Mouse (Mus musculus) hindbrain, embryonic 16.5 days (tissue): ENCODE data around the gene Glcci1. TPM values are rescaled to one million over a fixed set of nuclear protein-coding genes. Genes with fewer than 3 reads are reported as not detected.
"Not testable (repeated sequence)": the region's sequence is repeated elsewhere in the genome, so short reads cannot be mapped to it uniquely, and the experiment has no call there.

Experiments
- ATAC-seq: fragments of 200-750 bp; cut with Nextera tagmentation; 2 replicates; pipeline ENCODE4 v1.8.0; 2017; ENCODE audit warnings: moderate TSS enrichment, moderate library complexity
- H3K27ac ChIP-seq: fragments of 300-500 bp; sonication (generic); 2 replicates; pipeline ENCODE4 v1.5.1; 2014; ENCODE audit warnings: low read depth, mild to moderate bottlenecking, control low read depth, low read length, moderate library complexity
- H3K27me3 ChIP-seq: fragments of 300-500 bp; sonication (generic); replicated peaks from 2 replicates; pipeline ENCODE4 v1.6.1; 2014; ENCODE audit warnings: low read length; ENCODE audit not compliant: control insufficient read depth, insufficient read depth
- H3K36me3 ChIP-seq: fragments of 300-500 bp; sonication (generic); 2 replicates; pipeline ENCODE4 v1.6.1; 2014; ENCODE audit warnings: mild to moderate bottlenecking, low read length, moderate library complexity, mixed read lengths; ENCODE audit not compliant: control insufficient read depth, insufficient read depth
- H3K4me1 ChIP-seq: fragments of 300-500 bp; sonication (generic); 2 replicates; pipeline ENCODE4 v1.6.1; 2014; ENCODE audit warnings: low read depth, low read length; ENCODE audit not compliant: control insufficient read depth, insufficient read depth
- H3K4me2 ChIP-seq: fragments of 300-500 bp; sonication (generic); 2 replicates; pipeline ENCODE4 v1.6.1; 2014; ENCODE audit warnings: mild to moderate bottlenecking, low read length, control low read depth, moderate library complexity
- H3K4me3 ChIP-seq: fragments of 300-500 bp; sonication (generic); 2 replicates; pipeline ENCODE4 v1.5.1; 2014; ENCODE audit warnings: mild to moderate bottlenecking, low read length, control low read depth, moderate library complexity
- H3K9ac ChIP-seq: fragments of 300-500 bp; sonication (generic); 2 replicates; pipeline ENCODE4 v1.6.1; 2014; ENCODE audit warnings: low read depth, mild to moderate bottlenecking, control low read depth, low read length, moderate library complexity
- H3K9me3 ChIP-seq: fragments of 300-500 bp; sonication (generic); 2 replicates; pipeline ENCODE4 v1.6.1; 2014; ENCODE audit warnings: mild to moderate bottlenecking, low read length, moderate library complexity; ENCODE audit not compliant: control insufficient read depth
- WGBS: fragments of 180-500 bp; shearing (Covaris S2); extraction: QIAGEN DNeasy Blood & Tissue Kit; methylation state at CpG from one replicate; pipeline ENCODE4 v1.1.7; 2014; 5-methylcytosine and 5-hydroxymethylcytosine counted together
- polyA plus RNA-seq: library from polyadenylated mRNA; unstranded; fragments of >200 nt; fragmentation: Nextera tagmentation; extraction: Ambion mirVana; gene quantifications from 2 replicates; pipeline ENCODE4 v1.2.1, GENCODE M21; 2015

Glcci1 gene
- polyA plus RNA-seq, 1 experiment from 2014 or later, result 3.9 TPM

- 96% methylated on average over 4 of the region's 4 CpGs for WGBS
- H3K36me3 ChIP-seq, result no peaks in the 10 kb centered on the region
- ATAC-seq, result no peak
Measured at GRCm38 (mm10) chr6:8521231-8521630, 11.8 kb downstream of the Glcci1 start.

DNA sequence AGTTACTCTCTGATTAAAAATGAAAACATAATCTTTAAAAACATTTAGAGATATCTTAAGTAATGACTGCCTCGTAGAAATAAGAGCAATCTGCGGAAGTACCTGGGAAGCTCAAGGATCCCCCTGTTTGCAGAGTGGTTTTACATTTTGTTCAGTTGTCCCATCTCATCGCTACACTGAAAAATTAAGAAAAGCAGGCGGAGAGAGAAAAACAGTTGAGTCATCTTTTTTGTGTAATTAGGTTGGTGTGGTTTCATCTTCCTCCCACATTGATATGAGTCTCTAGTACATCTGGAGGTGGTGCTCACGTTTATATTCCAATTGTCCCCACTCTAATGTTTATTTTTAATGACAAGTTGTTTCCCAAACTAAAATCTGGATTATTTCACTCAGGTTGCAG lies 15.3 kb downstream of the Glcci1 start:
- Histone ChIP-seq H3K9ac (no peak overlapping the region), H3K27me3 (no peaks in the 10 kb centered on the region), H3K9me3 (no peaks in the 10 kb centered on the region), H3K4me2 (no peak overlapping the region), H3K27ac (no peak overlapping the region), H3K4me3 (no peak overlapping the region), H3K4me1 (no peaks in the 10 kb centered on the region), H3K36me3 (no peaks in the 10 kb centered on the region)
- no peak for ATAC-seq
- WGBS, result 91% methylated on average over 5 of the region's 5 CpGs

More at GRCm38 (mm10) chr6:8521231-8521630, 11.8 kb downstream of the Glcci1 start:
- Histone ChIP-seq H3K9me3 (no peaks in the 10 kb centered on the region), H3K4me3 (no peak overlapping the region), H3K9ac (no peak overlapping the region), H3K27ac (no peak overlapping the region), H3K4me1 (no peaks in the 10 kb centered on the region), H3K27me3 (no peaks in the 10 kb centered on the region), H3K4me2 (no peak overlapping the region)

DNA sequence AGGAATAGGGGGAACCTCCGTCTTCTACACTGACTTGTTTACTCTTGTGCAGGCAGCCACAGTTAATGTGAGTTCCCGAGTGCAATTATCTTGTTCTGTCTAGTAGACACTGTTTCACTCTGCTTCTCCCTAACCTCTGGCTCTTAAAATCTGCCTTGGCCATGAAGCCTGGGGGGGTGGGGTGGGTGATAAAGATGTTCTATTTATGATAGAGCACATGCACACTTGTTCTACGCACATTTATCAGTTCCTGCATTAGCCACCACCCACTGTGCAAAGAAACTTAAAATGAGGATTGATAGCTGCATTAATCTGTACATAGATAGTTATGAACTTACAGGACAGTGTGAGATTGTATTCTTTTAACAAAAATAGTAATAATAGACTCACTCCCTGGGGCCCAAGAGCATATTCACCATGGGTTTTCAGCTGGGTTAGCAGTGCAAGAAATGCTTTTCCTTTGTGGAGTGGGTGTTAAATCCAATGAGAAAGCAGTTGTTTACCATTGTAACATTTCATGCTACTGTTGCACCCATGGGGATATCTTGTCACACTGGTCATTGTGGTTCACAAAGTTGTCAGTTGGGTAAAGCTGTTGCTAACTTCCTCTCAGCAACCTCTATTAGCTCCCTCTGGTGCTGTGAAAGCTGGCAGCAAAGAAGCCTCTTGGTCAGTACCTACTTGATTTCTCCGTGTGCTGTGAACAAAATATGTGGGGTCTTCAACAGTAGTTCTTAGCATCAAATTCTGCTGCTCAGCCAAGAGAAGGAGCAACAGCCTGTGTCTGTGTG lies 21.9 kb downstream of the Glcci1 start:
- no peaks in the 10 kb centered on the region for H3K27me3 ChIP-seq
- H3K4me1 ChIP-seq, result no peaks in the 10 kb centered on the region
- no peaks in the 10 kb centered on the region for H3K36me3 ChIP-seq
- WGBS, result 84% methylated on average over 4 of the region's 4 CpGs
- no peak for ATAC-seq
- no peak overlapping the region for H3K4me3 ChIP-seq
- no peak overlapping the region for H3K27ac ChIP-seq
- H3K9me3 ChIP-seq, result no peaks in the 10 kb centered on the region
- no peak overlapping the region for H3K4me2 ChIP-seq
- H3K9ac ChIP-seq, result no peak overlapping the region

GRCm38 (mm10) chr6:8536944-8537343 lies 27.5 kb downstream of the Glcci1 start:
- Histone ChIP-seq H3K4me3 (no peak overlapping the region), H3K36me3 (no peaks in the 10 kb centered on the region), H3K27me3 (no peaks in the 10 kb centered on the region), H3K4me1 (no peaks in the 10 kb centered on the region), H3K9me3 (no peaks in the 10 kb centered on the region), H3K4me2 (no peak overlapping the region), H3K27ac (no peak overlapping the region), H3K9ac (no peak overlapping the region)
- no peak for ATAC-seq
- WGBS, result 78% methylated on average over 2 of the region's 2 CpGs

GRCm38 (mm10) chr6:8541531-8541930 lies 32.1 kb downstream of the Glcci1 start:
- not testable (repeated sequence) for H3K27ac ChIP-seq, H3K36me3 ChIP-seq, H3K9ac ChIP-seq, H3K4me1 ChIP-seq, H3K4me3 ChIP-seq, H3K4me2 ChIP-seq, ATAC-seq, H3K9me3 ChIP-seq, H3K27me3 ChIP-seq
- 95% methylated on average over 4 of the region's 4 CpGs for WGBS

DNA sequence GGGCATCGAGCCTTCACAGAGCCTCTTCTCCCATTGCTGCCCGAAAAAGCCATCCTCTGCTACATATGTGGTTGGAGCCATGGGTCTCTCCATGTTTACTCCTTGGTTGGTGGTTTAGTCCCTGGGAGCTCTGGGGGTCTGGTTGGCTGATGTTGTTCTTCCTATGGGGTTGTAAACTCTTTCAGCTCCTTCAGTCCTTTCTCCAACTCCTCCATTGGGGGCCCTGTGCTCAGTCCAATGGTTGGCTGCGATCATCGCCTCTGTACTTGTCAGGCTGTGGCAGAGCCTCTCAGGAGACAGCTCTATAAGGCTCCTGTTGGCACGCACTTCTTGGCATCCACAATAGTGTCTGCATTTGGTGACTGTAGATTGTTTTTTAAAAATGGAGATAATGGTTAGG lies 35.4 kb downstream of the Glcci1 start:
- no peak overlapping the region for H3K4me2 ChIP-seq
- 88% methylated on average over 5 of the region's 5 CpGs for WGBS
- no peaks in the 10 kb centered on the region for H3K4me1 ChIP-seq
- H3K9me3 ChIP-seq, result no peaks in the 10 kb centered on the region
- no peak for ATAC-seq
- H3K4me3 ChIP-seq, result no peak overlapping the region
- no peak overlapping the region for H3K9ac ChIP-seq
- H3K27ac ChIP-seq, result no peak overlapping the region
- peaks cover 2% of the 10 kb centered on the region; the same call in 1 of the 2 replicates for H3K36me3 ChIP-seq
- no peaks in the 10 kb centered on the region for H3K27me3 ChIP-seq

- H3K4me2 ChIP-seq, result no peak overlapping the region
- H3K4me1 ChIP-seq, result no peaks in the 10 kb centered on the region
- peaks cover 2% of the 10 kb centered on the region; the same call in 1 of the 2 replicates for H3K36me3 ChIP-seq
- H3K27ac ChIP-seq, result no peak overlapping the region
- no peaks in the 10 kb centered on the region for H3K27me3 ChIP-seq
- H3K4me3 ChIP-seq, result no peak overlapping the region
- ATAC-seq, result no peak
- WGBS, result 93% methylated on average over 7 of the region's 7 CpGs
- H3K9me3 ChIP-seq, result no peaks in the 10 kb centered on the region
- no peak overlapping the region for H3K9ac ChIP-seq
Measured at GRCm38 (mm10) chr6:8545780-8546179, 36.4 kb downstream of the Glcci1 start.

- Histone ChIP-seq H3K36me3 (no peaks in the 10 kb centered on the region), H3K4me3 (no peak overlapping the region), H3K27me3 (no peaks in the 10 kb centered on the region), H3K4me2 (no peak overlapping the region), H3K27ac (no peak overlapping the region), H3K9me3 (no peaks in the 10 kb centered on the region), H3K4me1 (no peaks in the 10 kb centered on the region), H3K9ac (no peak overlapping the region)
- no peak for ATAC-seq
- 91% methylated on average over 2 of the region's 2 CpGs for WGBS
Measured at GRCm38 (mm10) chr6:8551155-8551554, 41.8 kb downstream of the Glcci1 start.

DNA sequence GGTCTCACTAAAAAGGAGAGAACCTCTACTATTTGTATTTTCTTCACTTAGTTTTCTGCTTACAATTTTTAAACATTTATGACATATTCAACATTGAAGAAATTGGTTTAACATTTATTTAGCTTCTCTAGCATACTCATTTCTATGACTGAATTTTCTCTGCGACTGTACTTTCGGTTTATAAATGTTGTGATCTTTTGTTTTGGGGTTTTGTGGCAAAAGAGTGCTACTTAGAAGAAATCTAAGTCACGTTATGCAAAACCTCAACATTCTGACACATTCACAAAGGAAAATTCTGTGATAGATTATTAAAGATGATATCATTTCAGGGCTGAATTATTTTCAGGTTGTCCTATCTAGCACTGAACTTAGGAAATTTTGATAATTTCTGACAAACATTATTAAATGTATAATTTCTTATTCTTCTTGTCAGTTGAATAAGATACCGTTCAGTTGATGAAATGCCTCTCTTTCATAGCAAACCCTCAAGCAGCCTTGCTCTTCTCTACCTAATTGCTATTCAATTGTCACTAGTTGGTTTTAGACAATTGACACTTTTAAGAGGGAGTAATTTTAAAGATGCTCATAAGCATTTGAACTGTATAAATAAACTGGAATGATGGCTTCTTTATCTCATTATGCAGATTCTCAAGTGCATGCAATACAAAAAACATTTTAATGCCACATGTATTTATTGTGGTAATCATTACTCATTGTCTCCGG lies 47.6 kb downstream of the Glcci1 start:
- no peak overlapping the region for H3K4me2 ChIP-seq
- WGBS, result 87% methylated on average over 5 of the region's 5 CpGs

More for the DNA sequence above, 47.6 kb downstream of the Glcci1 start:
- H3K9me3 ChIP-seq, result no peaks in the 10 kb centered on the region
- no peak overlapping the region for H3K4me3 ChIP-seq
- H3K9ac ChIP-seq, result no peak overlapping the region
- H3K27ac ChIP-seq, result no peak overlapping the region
- no peaks in the 10 kb centered on the region for H3K27me3 ChIP-seq
- H3K36me3 ChIP-seq, result no peaks in the 10 kb centered on the region
- H3K4me1 ChIP-seq, result no peaks in the 10 kb centered on the region
- no peak for ATAC-seq
